Mouse (Mus musculus): ENCODE measurements around the gene Pcyt2. TPM values are rescaled to one million over a fixed set of nuclear protein-coding genes. Genes with fewer than 3 reads are reported as not detected.

The Pcyt2 gene
- 10 to 100 TPM; 51.8 to 55.6 TPM for total RNA-seq (2021)
- 111 and 125 TPM in 2 replicates for polyA plus RNA-seq (2012; rRNA removed)
- long read RNA-seq, transcript Pcyt2-201 (14 exons, 1,881 nt): major isoform, 44 of 102 reads
- long read RNA-seq, transcript Pcyt2-203 (13 exons, 1,486 nt): minor isoform, 39 of 102 reads
- long read RNA-seq, partial matches to known transcripts: 2 of 102 reads
- long read RNA-seq, other reads (novel, unspliced or antisense): 15 of 102 reads

DNA sequence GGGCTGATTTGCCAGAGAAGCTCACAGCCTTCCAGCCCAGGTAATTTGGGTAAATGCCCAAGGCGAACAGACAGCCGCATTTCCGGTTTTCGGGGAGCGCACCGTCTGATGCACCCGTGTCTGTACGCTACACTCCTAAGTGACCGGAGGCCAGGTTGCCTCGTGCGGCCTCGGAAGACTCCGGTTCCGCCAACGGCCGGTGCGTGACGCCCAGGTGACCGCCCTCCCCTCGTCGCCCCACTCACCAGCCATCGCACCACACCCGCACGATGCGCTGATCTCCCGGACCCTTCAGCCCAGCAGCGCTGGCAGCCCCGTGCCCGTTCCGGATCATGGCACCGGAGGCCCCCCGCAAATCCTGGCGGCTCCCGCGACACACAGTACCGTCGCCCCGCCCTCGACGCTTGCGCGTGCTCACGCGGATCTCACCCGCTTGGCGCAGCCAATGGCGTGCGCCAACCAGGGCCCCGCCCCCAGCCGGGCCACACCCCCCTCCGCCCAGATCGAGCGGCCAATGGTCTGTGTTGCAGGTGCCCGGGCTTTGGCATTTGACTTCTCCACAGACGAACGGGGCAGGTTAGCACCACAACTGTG, at the start of gene Pcyt2:
TSS of gene Pcyt2 (minus strand) at position 418 of the 594 bp plus-strand sequence.
- under 1% methylated on average over 56 of the region's 56 CpGs for WGBS

DNA sequence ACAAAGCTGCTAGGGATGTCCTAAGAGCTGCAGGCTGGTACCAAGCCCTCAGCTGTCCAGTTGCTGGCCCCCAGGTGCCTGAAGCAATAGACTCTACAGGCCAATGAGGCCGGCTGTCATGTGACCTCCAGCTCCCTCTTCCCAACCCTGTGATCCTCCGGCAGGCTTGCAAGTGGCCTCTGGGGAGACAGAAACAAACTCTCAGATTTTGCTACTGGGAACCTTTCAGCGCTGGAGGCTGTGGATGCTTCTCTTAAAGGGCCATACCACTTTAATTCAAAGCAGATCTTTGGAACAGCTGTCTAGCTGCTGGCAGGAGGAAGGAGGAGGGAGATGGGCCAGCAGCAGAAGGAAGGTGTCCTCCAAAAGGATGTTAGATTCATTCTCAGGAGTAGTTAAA, 48.9 kb upstream of the Pcyt2 start:
- Histone ChIP-seq H3K36me3 (ENCODE audit: control insufficient read depth, insufficient read depth, low read length) (no peaks in the 10 kb centered on the region), H3K27me3 (ENCODE audit: control insufficient read depth, insufficient read depth, low read length) (peaks cover 3% of the 10 kb centered on the region; the same call in 1 of the 2 replicates), H3K4me3 (no peak overlapping the region), H3K9ac (ENCODE audit: low read depth, low read length) (no peak overlapping the region), H3K4me1 (ENCODE audit: control insufficient read depth, insufficient read depth, low read length) (peaks cover 2% of the 10 kb centered on the region; the same call in 1 of the 2 replicates), H3K79me2 (replicated peaks; ENCODE audit: control insufficient read depth, insufficient read depth, low read length) (no peaks in the 10 kb centered on the region), H3K27ac (no peak overlapping the region)
- peak in 1 of 2 experiments; percentile 48 for DNase-seq
- 10% methylated on average over 3 of the region's 3 CpGs for WGBS
- intact Hi-C loops (cut with DNase I): no loop called here
- TF ChIP-seq CTCF (IDR thresholded peaks at IDR 0.05) (no peak), POLR2A (IDR thresholded peaks at IDR 0.05; ENCODE audit: insufficient read depth, low read depth, low read length) (no peak), EP300 (IDR thresholded peaks at IDR 0.05; ENCODE audit: insufficient read depth, low read depth, low read length) (no peak)

More for the DNA sequence above, at the start of gene Pcyt2:
- Histone ChIP-seq H3K4me3 (peak within 1 kb of the TSS; percentile 61), H3K36me3 (ENCODE audit: control insufficient read depth, insufficient read depth, low read length) (no peaks in the 10 kb centered on the region), H3K79me2 (replicated peaks; ENCODE audit: control insufficient read depth, insufficient read depth, low read length) (no peaks in the 10 kb centered on the region), H3K27me3 (ENCODE audit: control insufficient read depth, insufficient read depth, low read length) (no peaks in the 10 kb centered on the region), H3K27ac (peak within 1 kb of the TSS; percentile 78), H3K9ac (ENCODE audit: low read depth, low read length) (peak within 1 kb of the TSS; percentile 92), H3K4me1 (ENCODE audit: control insufficient read depth, insufficient read depth, low read length) (peaks cover 3% of the 10 kb centered on the region)
- DNase-seq: peak; percentile 90 to 93
- peak; percentile 55; the same call in 1 of the 2 replicates for TF ChIP-seq POLR2A (IDR thresholded peaks at IDR 0.05; ENCODE audit: insufficient read depth, low read depth, low read length)
- 0 out of 2 replicates have a peak, but pooled peaks have one; percentile 6 for TF ChIP-seq EP300 (IDR thresholded peaks at IDR 0.05; ENCODE audit: insufficient read depth, low read depth, low read length)
- TF ChIP-seq CTCF (IDR thresholded peaks at IDR 0.05): no peak
- intact Hi-C loops (cut with DNase I): no loop called here

- H3K4me3 ChIP-seq: no peak overlapping the region
- no peaks in the 10 kb centered on the region for H3K36me3 ChIP-seq (ENCODE audit: control insufficient read depth, insufficient read depth, low read length)
- peaks cover 13% of the 10 kb centered on the region for H3K27me3 ChIP-seq (ENCODE audit: control insufficient read depth, insufficient read depth, low read length)
- H3K27ac ChIP-seq: no peak overlapping the region
- WGBS: 76% methylated on average over 3 of the region's 3 CpGs
- intact Hi-C loops (cut with DNase I): no loop called here
- TF ChIP-seq EP300 (IDR thresholded peaks at IDR 0.05; ENCODE audit: insufficient read depth, low read depth, low read length) (peak; percentile 91), CTCF (IDR thresholded peaks at IDR 0.05) (no peak), POLR2A (IDR thresholded peaks at IDR 0.05; ENCODE audit: insufficient read depth, low read depth, low read length) (no peak)
- DNase-seq: peak; percentile 75 to 82
- no peaks in the 10 kb centered on the region for H3K79me2 ChIP-seq (replicated peaks; ENCODE audit: control insufficient read depth, insufficient read depth, low read length)
- H3K9ac ChIP-seq (ENCODE audit: low read depth, low read length): no peak overlapping the region
- H3K4me1 ChIP-seq (ENCODE audit: control insufficient read depth, insufficient read depth, low read length): peaks cover 2% of the 10 kb centered on the region; the same call in 1 of the 2 replicates
Observed at GRCm38 (mm10) chr11:120665406-120665805, 47.7 kb upstream of the Pcyt2 start.

DNA sequence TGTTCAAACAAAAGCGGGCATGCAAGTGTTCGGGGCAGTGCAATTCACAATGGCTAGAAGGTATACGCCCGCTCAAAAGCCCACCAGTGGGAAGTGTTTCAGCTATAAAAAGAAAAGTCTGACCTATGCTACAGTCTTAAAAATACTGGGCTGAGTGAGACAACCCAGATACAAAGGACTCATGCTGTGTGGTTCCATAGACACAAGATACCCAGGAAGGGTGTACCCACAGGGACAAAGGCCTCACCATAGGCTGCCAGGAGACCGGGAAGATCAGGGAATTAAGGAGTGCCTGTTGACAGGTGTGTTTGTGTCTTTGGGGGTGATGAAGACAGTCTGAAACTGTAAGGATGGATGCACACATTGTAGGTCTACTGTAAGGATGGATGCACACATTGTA, 46.0 kb upstream of the Pcyt2 start:
- no peak for DNase-seq
- Histone ChIP-seq H3K9ac (ENCODE audit: low read depth, low read length) (no peak overlapping the region), H3K36me3 (ENCODE audit: control insufficient read depth, insufficient read depth, low read length) (no peaks in the 10 kb centered on the region), H3K79me2 (replicated peaks; ENCODE audit: control insufficient read depth, insufficient read depth, low read length) (no peaks in the 10 kb centered on the region), H3K4me1 (ENCODE audit: control insufficient read depth, insufficient read depth, low read length) (peaks cover 3% of the 10 kb centered on the region; the same call in 1 of the 2 replicates), H3K27me3 (ENCODE audit: control insufficient read depth, insufficient read depth, low read length) (peaks cover 23% of the 10 kb centered on the region), H3K27ac (no peak overlapping the region), H3K4me3 (no peak overlapping the region)
- WGBS: 95% methylated on average over 5 of the region's 5 CpGs
- no peak for TF ChIP-seq CTCF (IDR thresholded peaks at IDR 0.05)
- TF ChIP-seq POLR2A (IDR thresholded peaks at IDR 0.05; ENCODE audit: insufficient read depth, low read depth, low read length): no peak
- no peak for TF ChIP-seq EP300 (IDR thresholded peaks at IDR 0.05; ENCODE audit: insufficient read depth, low read depth, low read length)
- intact Hi-C loops (cut with DNase I): no loop called here

DNA sequence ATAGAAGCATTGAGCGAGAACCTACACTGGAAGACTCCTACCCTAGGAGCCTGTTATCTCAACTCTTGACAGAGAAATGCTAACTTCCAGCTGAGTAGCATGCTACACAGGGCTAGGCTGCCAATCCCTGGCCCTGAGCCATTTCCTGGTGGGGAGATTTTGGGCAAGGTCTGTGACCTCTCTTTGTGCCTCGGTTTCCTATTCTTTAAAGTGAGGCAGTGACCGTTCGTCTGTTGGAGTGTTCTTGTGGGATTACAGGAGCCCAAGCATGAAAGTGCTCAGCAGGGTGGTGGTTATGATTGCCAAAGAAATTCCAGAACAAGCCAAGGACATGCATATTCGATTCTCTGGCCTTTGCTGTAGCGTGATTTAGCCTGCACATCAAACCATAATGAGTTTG, 45.0 kb upstream of the Pcyt2 start:
- TF ChIP-seq EP300 (IDR thresholded peaks at IDR 0.05; ENCODE audit: insufficient read depth, low read depth, low read length) (no peak), CTCF (IDR thresholded peaks at IDR 0.05) (no peak), POLR2A (IDR thresholded peaks at IDR 0.05; ENCODE audit: insufficient read depth, low read depth, low read length) (no peak)

GRCm38 (mm10) chr11:120661076-120661460, 43.3 kb upstream of the Pcyt2 start, which contains the start of gene Notum:
TSS of gene Notum (minus strand) at chr11:120661175.
- no peaks in the 10 kb centered on the region for H3K36me3 ChIP-seq (ENCODE audit: control insufficient read depth, insufficient read depth, low read length)
- TF ChIP-seq POLR2A (IDR thresholded peaks at IDR 0.05; ENCODE audit: insufficient read depth, low read depth, low read length): no peak
- TF ChIP-seq EP300 (IDR thresholded peaks at IDR 0.05; ENCODE audit: insufficient read depth, low read depth, low read length): no peak
- TF ChIP-seq CTCF (IDR thresholded peaks at IDR 0.05): no peak
- H3K4me3 ChIP-seq: peak within 1 kb of the TSS; percentile 42
- no peak for DNase-seq
- 2% methylated on average over 35 of the region's 35 CpGs for WGBS
- intact Hi-C loops (cut with DNase I): no loop called here
- H3K79me2 ChIP-seq (replicated peaks; ENCODE audit: control insufficient read depth, insufficient read depth, low read length): no peaks in the 10 kb centered on the region
- H3K9ac ChIP-seq (ENCODE audit: low read depth, low read length): peak within 1 kb of the TSS; percentile 33
- peaks cover 1% of the 10 kb centered on the region; the same call in 1 of the 2 replicates for H3K4me1 ChIP-seq (ENCODE audit: control insufficient read depth, insufficient read depth, low read length)
- no peak within 1 kb of the TSS for H3K27ac ChIP-seq
- H3K27me3 ChIP-seq (ENCODE audit: control insufficient read depth, insufficient read depth, low read length): peaks cover 23% of the 10 kb centered on the region

More for the DNA sequence above, 45.0 kb upstream of the Pcyt2 start:
- H3K4me1 ChIP-seq (ENCODE audit: control insufficient read depth, insufficient read depth, low read length): peaks cover 3% of the 10 kb centered on the region; the same call in 1 of the 2 replicates
- no peak overlapping the region for H3K4me3 ChIP-seq
- intact Hi-C loops (cut with DNase I): no loop called here
- no peaks in the 10 kb centered on the region for H3K36me3 ChIP-seq (ENCODE audit: control insufficient read depth, insufficient read depth, low read length)
- WGBS: 49% methylated on average over 6 of the region's 6 CpGs
- no peak overlapping the region for H3K27ac ChIP-seq
- no peak overlapping the region for H3K9ac ChIP-seq (ENCODE audit: low read depth, low read length)
- H3K79me2 ChIP-seq (replicated peaks; ENCODE audit: control insufficient read depth, insufficient read depth, low read length): no peaks in the 10 kb centered on the region
- H3K27me3 ChIP-seq (ENCODE audit: control insufficient read depth, insufficient read depth, low read length): peaks cover 23% of the 10 kb centered on the region
- DNase-seq: no peak

Measured in heart, adult 2 months (tissue).